Mouse (Mus musculus) cortical plate, adult 2 months (tissue): ENCODE measurements around the gene Lama5. TPM values are rescaled to one million over a fixed set of nuclear protein-coding genes. Genes with fewer than 3 reads are reported as not detected.
A peak's percentile ranks its signal among the peaks of the same experiment; 100 is the strongest.

Experiments used
- H3K27ac ChIP-seq: fragments of 200-500 bp; 2 replicates; pipeline ENCODE4 v1.5.1; 2012; ENCODE audit warnings: low read length, control low read depth, inconsistent platforms; ENCODE audit not compliant: insufficient read depth
- H3K4me1 ChIP-seq: fragments of 200-500 bp; 2 replicates; pipeline ENCODE4 v1.6.1; 2011; ENCODE audit warnings: low read length; ENCODE audit not compliant: control insufficient read depth, insufficient read depth
- H3K4me3 ChIP-seq: fragments of 200-500 bp; 2 replicates; pipeline ENCODE4 v1.5.1; 2011; ENCODE audit warnings: mild to moderate bottlenecking, low read length, control low read depth; ENCODE audit not compliant: insufficient read depth
- CTCF ChIP-seq: fragments of 200-500 bp; IDR thresholded peaks from 2 replicates; pipeline ENCODE4 v1.5.1; 2011; ENCODE audit warnings: mild to moderate bottlenecking, control low read depth, low read length; ENCODE audit not compliant: insufficient read depth; ENCODE audit errors: extremely low read depth
- POLR2A ChIP-seq: fragments of 200-500 bp; IDR thresholded peaks from 2 replicates; pipeline ENCODE4 v1.6.1; 2011; ENCODE audit warnings: mild to moderate bottlenecking, low read length, control low read depth; ENCODE audit not compliant: insufficient read depth; ENCODE audit errors: extremely low read depth
- polyA plus RNA-seq: library from polyadenylated mRNA; depleted of rRNA; stranded (reverse); fragments of >200 nt; gene quantifications from 2 replicates; pipeline ENCODE4 v1.2.3, GENCODE M21; 2012

Gene Lama5
- polyA plus RNA-seq, 1 experiment = 6.0 TPM

DNA sequence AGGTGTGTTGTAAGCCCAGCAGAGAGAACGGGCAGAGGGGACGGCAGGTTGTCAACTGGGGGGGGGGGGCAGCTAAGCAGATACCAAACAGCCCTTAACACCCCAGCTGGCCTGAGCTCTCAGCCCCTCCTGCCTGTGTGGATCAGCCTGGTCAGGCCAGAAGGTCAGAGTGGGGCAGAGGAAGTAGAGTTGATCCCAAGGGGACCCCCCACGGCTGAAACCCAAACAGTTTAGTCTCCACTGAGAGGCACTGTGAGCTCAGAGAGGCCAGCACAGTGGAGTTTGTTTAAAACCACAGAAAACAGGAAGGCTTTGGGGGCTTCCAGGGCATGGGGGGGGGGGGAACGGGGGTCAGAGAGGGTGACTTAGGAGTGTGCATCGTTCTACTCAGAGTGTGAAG lies 8.7 kb downstream of the Lama5 start:
- peaks cover 7% of the 10 kb centered on the region; the same call in 1 of the 2 replicates for H3K4me1 ChIP-seq
- H3K27ac ChIP-seq = no peak overlapping the region
- H3K4me3 ChIP-seq = no peak overlapping the region
- no peak for TF ChIP-seq CTCF
- TF ChIP-seq POLR2A = no peak

DNA sequence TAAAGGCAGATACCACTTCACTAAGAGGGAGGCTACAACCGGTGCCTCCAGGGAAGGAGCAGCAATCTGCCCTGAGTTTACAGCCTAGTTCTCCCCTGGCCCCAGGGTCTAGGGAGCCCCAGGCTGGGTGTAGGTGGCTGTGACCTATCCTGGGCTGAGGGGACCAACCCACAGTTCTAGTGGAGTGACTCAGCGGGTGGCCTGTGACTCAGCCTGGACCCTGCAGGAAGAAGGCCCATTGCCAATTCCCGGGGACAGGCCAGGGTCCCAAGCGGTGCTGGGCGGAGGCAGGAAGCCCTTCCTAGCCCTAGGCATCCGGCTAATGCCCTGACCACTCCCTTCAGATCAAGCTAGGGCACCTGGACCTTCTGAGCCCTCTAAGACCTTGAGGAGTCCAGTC lies 9.7 kb downstream of the Lama5 start:
- no peak overlapping the region for H3K27ac ChIP-seq
- TF ChIP-seq POLR2A = no peak
- no peak for TF ChIP-seq CTCF
- peaks cover 7% of the 10 kb centered on the region; the same call in 1 of the 2 replicates for H3K4me1 ChIP-seq
- no peak overlapping the region for H3K4me3 ChIP-seq

DNA sequence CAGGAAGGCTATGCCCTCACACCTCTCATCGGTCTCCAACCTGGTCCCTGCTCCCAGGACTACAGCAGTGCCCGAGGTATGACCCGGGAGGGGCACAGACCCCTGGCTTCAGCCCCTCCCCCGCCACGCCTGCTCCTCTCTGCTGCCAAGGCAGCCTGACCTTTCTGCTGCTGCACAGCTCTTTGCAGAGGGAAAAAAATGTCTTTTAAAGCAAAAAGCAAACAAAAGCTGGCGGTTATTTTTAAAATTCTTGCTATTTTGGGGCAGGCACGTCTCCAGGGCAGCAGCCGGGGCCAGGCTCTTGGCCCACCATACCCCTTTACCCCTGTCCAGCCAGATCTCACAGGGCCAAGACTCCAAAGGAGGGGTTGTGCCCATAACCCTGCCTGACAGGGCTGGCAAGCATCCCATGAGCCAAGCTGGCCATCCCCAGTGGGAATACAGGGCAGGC lies 10.6 kb downstream of the Lama5 start:
- Histone ChIP-seq H3K4me1 (peaks cover 7% of the 10 kb centered on the region; the same call in 1 of the 2 replicates), H3K27ac (no peak overlapping the region), H3K4me3 (no peak overlapping the region)
- TF ChIP-seq POLR2A = no peak
- no peak for TF ChIP-seq CTCF

DNA sequence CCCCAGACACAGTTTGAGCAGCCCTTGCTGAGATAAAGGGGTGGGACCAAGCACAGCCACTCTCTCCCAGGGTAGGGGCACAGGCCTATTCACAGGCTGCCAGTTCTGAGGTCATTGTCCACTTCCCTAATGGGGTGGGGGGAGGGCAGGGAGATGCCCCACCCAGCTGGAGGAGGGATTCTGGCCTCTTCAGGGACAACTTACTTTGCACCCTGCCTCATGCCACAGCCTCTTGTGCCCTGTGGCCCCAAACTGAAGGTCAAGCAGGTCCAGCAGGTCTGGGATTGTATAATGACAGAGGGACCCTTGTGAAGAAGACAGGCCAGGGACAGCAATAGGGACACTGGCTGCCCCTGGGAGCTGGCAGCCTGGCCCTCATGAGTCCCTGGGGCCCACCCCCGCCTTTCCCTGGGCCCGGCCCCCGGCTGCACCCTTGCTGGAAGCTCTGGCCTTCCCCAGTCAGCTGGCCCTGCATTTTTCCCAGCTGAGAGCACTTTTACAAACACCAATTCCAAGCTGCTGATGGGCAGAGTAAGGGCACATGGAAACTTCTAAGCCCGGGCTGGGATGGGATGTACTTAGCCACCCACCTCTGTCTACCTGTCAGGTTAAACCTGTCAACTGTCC lies 11.2 kb downstream of the Lama5 start:
- TF ChIP-seq CTCF (no peak), POLR2A (no peak)
- H3K4me1 ChIP-seq = peaks cover 7% of the 10 kb centered on the region; the same call in 1 of the 2 replicates
- no peak overlapping the region for H3K4me3 ChIP-seq
- H3K27ac ChIP-seq = no peak overlapping the region; the same call in 1 of the 2 replicates

DNA sequence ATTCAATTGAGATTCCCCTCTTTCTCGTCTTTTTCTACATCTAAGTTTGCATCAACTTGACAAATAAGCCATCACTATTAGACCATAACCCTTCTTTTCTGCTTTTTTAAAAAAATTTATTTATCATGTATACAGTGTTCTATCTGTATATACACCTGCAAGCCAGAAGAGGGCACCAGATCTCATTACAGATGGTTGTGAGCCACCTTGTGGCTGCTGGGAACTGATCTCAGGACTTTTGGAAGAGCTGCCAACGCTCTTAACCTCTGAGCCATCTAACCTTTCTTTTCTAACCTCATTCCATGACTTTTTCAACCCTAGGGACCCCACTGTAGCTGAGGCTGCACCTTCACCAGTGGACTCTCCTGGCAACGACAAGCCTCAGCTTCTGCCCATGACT lies 13.4 kb downstream of the Lama5 start:
- no peak for TF ChIP-seq POLR2A
- no peak for TF ChIP-seq CTCF
- Histone ChIP-seq H3K4me1 (peaks cover 3% of the 10 kb centered on the region; the same call in 1 of the 2 replicates), H3K27ac (no peak overlapping the region), H3K4me3 (no peak overlapping the region)

DNA sequence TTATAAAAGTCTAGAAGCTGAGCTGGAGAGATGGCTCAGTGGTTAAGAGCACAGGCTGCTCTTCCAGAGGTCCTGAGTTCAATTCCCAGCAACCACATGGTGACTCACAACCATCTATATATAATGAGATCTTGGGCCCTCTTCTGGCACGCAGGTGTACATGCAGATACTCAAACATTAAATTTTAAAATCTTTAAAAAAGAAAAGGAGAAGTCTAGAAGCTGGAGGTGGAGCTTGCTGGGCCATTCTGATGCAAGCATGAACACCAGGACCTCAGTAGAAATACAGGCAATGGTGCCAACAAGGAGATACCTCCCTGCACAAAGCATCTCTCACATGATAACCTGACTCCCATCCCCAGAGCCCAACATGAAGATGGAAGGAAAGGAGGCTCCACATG lies 16.7 kb downstream of the Lama5 start:
- Histone ChIP-seq H3K4me1 (no peaks in the 10 kb centered on the region), H3K27ac (no peak overlapping the region), H3K4me3 (no peak overlapping the region)
- TF ChIP-seq POLR2A (no peak), CTCF (no peak)

DNA sequence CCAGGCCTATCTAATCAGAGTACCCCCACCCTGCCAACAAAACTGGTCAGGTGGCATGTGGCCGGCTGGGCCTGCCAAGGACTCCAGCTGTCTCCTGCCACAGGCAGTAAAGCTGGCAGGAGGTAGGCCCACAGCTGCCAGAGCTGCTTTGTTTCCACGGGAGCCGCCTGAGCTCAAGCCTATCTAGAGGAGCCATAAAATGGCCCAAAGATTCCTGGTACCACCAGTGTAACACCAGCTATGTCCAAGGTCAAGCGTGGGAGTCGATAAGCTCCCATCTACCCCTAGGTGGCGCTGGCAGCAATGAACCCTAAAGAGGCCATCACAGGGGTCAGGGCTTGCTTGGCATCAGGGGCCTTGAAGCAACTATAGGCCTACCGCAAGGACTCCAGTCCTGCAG lies 17.8 kb downstream of the Lama5 start:
- Histone ChIP-seq H3K4me3 (no peak overlapping the region), H3K4me1 (no peaks in the 10 kb centered on the region), H3K27ac (no peak overlapping the region)
- peak; percentile 34; the same call in 1 of the 2 replicates for TF ChIP-seq CTCF
- TF ChIP-seq POLR2A = no peak

DNA sequence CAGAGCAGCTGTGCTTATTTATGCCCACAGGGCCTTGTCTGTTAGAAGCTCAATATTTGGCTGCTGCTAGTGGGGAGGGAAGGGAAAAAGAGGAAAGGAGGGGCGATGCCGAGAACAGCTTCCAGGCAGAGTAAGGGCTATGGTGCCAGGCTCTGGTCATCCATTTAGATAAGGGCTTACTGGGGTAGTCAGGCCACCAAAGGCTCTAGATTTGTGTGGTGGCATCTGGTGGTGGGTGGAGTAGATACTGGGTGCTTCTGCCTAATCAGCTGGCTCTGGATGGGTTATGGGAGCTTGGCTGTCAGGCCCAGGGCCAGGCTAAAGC lies 19.7 kb downstream of the Lama5 start:
- TF ChIP-seq CTCF (no peak), POLR2A (no peak)
- no peak overlapping the region for H3K4me3 ChIP-seq
- no peaks in the 10 kb centered on the region for H3K4me1 ChIP-seq
- H3K27ac ChIP-seq = no peak overlapping the region

DNA sequence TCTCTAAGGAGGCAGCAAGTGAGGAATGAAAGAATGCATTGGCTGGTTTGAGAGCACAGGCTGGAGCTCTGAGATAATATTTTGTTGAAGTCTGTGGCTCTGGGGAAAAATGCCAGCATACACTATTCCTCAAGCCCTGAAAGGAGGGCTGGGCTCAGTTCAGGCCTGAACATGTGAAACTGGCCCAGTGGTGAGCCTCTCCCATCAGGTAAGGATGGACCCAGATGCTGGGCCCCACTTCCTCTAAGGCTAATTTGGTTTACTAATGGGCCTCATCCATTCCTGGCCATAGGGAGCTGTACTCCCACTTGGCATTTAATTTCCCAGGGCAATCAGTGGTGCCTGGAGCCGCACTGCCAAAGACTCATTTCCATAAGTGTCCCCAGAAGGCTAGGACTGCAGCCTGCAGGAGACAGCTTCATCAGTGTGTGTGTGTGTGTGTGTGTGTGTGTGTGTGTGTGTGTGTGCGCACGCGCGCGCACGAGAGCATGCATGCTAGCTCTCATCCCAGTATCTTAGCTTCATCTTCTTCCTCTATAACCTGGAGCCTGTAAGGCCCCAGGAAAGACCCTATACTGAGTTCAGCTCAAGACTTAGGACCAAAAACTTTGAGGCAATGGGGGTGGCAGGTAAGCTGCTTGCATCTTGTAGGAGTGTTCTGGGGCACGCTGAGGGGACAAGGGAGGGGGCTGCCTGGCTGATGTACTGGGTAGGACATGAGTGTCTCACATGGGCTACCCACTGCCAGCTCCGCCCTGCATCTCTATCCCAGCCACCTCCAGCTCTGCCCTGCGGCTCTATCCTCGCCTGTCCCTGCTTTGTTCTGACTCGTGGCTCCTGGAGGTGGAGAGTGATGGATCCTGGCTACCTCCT lies 20.3 kb downstream of the Lama5 start:
- TF ChIP-seq CTCF (no peak), POLR2A (no peak)
- no peak overlapping the region for H3K4me3 ChIP-seq

DNA sequence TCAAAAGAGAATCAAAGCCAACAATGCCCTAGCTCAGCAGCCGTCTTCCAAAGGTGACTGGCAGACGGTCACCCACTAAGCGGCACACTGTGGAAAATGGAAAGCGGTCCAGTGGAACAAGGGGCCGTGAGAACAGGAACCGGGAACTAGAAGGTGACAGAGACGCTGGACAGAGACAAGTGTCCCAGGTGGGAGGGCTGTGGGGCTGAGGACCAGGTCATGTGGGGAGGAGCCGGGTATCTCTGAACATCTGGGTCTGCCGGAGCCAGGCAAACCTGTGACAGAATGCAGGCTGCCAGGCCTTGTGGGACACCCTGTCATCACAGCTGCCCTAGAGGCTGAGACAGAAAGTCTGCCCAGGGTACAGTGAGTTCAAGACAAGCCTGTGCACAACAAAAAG lies 21.2 kb downstream of the Lama5 start:
- Histone ChIP-seq H3K27ac (no peak overlapping the region), H3K4me1 (no peaks in the 10 kb centered on the region), H3K4me3 (no peak overlapping the region)
- TF ChIP-seq CTCF (no peak), POLR2A (no peak)

More for the DNA sequence above, 20.3 kb downstream of the Lama5 start:
- H3K27ac ChIP-seq = no peak overlapping the region
- no peaks in the 10 kb centered on the region for H3K4me1 ChIP-seq
